Mouse (Mus musculus) embryonic facial prominence, embryonic 14.5 days (tissue): ENCODE results near the gene Pfkfb2. TPM values are rescaled to one million over a fixed set of nuclear protein-coding genes. Genes with fewer than 3 reads are reported as not detected.

Experiments used
- ATAC-seq: fragments of 200-750 bp; cut with Nextera tagmentation; 2 replicates; pipeline ENCODE4 v1.8.0; 2017; ENCODE audit warnings: low read depth, moderate number of reproducible peaks, moderate TSS enrichment
- DNase-seq: peaks from one replicate; pipeline ENCODE4 v3.0.0-alpha.2; 2015; ENCODE audit warnings: low spot score
- H3K27ac ChIP-seq: fragments of 300-500 bp; sonication (generic); replicated peaks from 2 replicates; pipeline ENCODE4 v1.5.1; 2014; ENCODE audit warnings: low read depth, mild to moderate bottlenecking, low read length, moderate library complexity
- H3K27me3 ChIP-seq: fragments of 300-500 bp; sonication (generic); replicated peaks from 2 replicates; pipeline ENCODE4 v1.6.1; 2014; ENCODE audit warnings: low read length; ENCODE audit not compliant: control insufficient read depth, insufficient read depth
- H3K36me3 ChIP-seq: fragments of 300-500 bp; sonication (generic); 2 replicates; pipeline ENCODE4 v1.6.1; 2014; ENCODE audit warnings: low read length, mixed read lengths; ENCODE audit not compliant: control insufficient read depth, insufficient read depth
- H3K4me1 ChIP-seq: fragments of 300-500 bp; sonication (generic); 2 replicates; pipeline ENCODE4 v1.6.1; 2014; ENCODE audit warnings: antibody characterized with exemption, low read length; ENCODE audit not compliant: control insufficient read depth, insufficient read depth
- H3K4me2 ChIP-seq: fragments of 300-500 bp; sonication (generic); 2 replicates; pipeline ENCODE4 v1.6.1; 2014; ENCODE audit warnings: low read depth, mild to moderate bottlenecking, low read length, moderate library complexity, mixed read lengths
- H3K4me3 ChIP-seq: fragments of 300-500 bp; sonication (generic); 2 replicates; pipeline ENCODE4 v1.5.1; 2014; ENCODE audit warnings: low read depth, mild to moderate bottlenecking, low read length
- H3K9ac ChIP-seq: fragments of 300-500 bp; sonication (generic); 2 replicates; pipeline ENCODE4 v1.6.1; 2014; ENCODE audit warnings: low read depth, mild to moderate bottlenecking, low read length, moderate library complexity, mixed read lengths
- H3K9me3 ChIP-seq: fragments of 300-500 bp; sonication (generic); 2 replicates; pipeline ENCODE4 v1.6.1; 2016; ENCODE audit warnings: low read length; ENCODE audit not compliant: control insufficient read depth
- WGBS: fragments of 180-500 bp; shearing (Covaris S2); extraction: QIAGEN DNeasy Blood & Tissue Kit; methylation state at CpG from one replicate; pipeline ENCODE4 v1.1.7; 2014; 5-methylcytosine and 5-hydroxymethylcytosine counted together
- polyA plus RNA-seq: library from polyadenylated mRNA; unstranded; fragments of >200 nt; fragmentation: Nextera tagmentation; extraction: Ambion mirVana; gene quantifications from 2 replicates; pipeline ENCODE4 v1.2.1, GENCODE M21; 2014

Pfkfb2 gene
- polyA plus RNA-seq, 1 experiment from 2014 or later: 8.0 TPM

- H3K4me2 ChIP-seq: peak overlapping the region; percentile 98
- under 1% methylated on average over 42 of the region's 42 CpGs for WGBS
- DNase-seq (peak; percentile 31), ATAC-seq (no peak)
- no peaks in the 10 kb centered on the region for H3K9me3 ChIP-seq
- H3K4me1 ChIP-seq: peaks cover 8% of the 10 kb centered on the region
- no peaks in the 10 kb centered on the region for H3K27me3 ChIP-seq
- H3K9ac ChIP-seq: peak overlapping the region; percentile 98
- peaks cover 6% of the 10 kb centered on the region; the same call in 1 of the 2 replicates for H3K36me3 ChIP-seq
- H3K4me3 ChIP-seq: peak overlapping the region; percentile 97
- peak overlapping the region; percentile 69 for H3K27ac ChIP-seq
Observed at GRCm38 (mm10) chr1:130716513-130717290, 12.4 kb downstream of the Pfkfb2 start.

GRCm38 (mm10) chr1:130716218-130716512, 12.9 kb downstream of the Pfkfb2 start:
- H3K9ac ChIP-seq: peak overlapping the region; percentile 98
- peak overlapping the region; percentile 97 for H3K4me3 ChIP-seq
- no peaks in the 10 kb centered on the region for H3K9me3 ChIP-seq
- 0% methylated on average over 3 of the region's 3 CpGs for WGBS
- peaks cover 8% of the 10 kb centered on the region for H3K36me3 ChIP-seq
- ATAC-seq (peak; percentile 5), DNase-seq (no peak)
- H3K4me2 ChIP-seq: peak overlapping the region; percentile 98
- H3K27me3 ChIP-seq: no peaks in the 10 kb centered on the region
- H3K27ac ChIP-seq: peak overlapping the region; percentile 63; the same call in 1 of the 2 replicates
- H3K4me1 ChIP-seq: peaks cover 8% of the 10 kb centered on the region

GRCm38 (mm10) chr1:130715561-130716217, 13.4 kb downstream of the Pfkfb2 start, which contains the start of gene Gm29427:
Gene Gm29427 (minus strand): TSS chr1:130715799.
- WGBS: under 1% methylated on average over 25 of the region's 38 CpGs
- Histone ChIP-seq H3K9ac (peak within 1 kb of the TSS; percentile 98), H3K4me3 (peak within 1 kb of the TSS; percentile 97), H3K4me2 (peak within 1 kb of the TSS; percentile 98), H3K9me3 (no peaks in the 10 kb centered on the region), H3K27ac (peak within 1 kb of the TSS; percentile 63), H3K27me3 (no peaks in the 10 kb centered on the region), H3K4me1 (peaks cover 8% of the 10 kb centered on the region), H3K36me3 (peaks cover 12% of the 10 kb centered on the region)
- DNase-seq: peak; percentile 96
- peak; percentile 96 for ATAC-seq

- WGBS: 74% methylated on average over 4 of the region's 4 CpGs
- H3K4me2 ChIP-seq: no peak overlapping the region
Observed at GRCm38 (mm10) chr1:130714046-130714445, 15.0 kb downstream of the Pfkfb2 start.

GRCm38 (mm10) chr1:130710283-130711080, 18.6 kb downstream of the Pfkfb2 start:
- Histone ChIP-seq H3K4me2 (no peak overlapping the region), H3K9me3 (no peaks in the 10 kb centered on the region), H3K4me1 (no peaks in the 10 kb centered on the region), H3K27ac (no peak overlapping the region), H3K27me3 (no peaks in the 10 kb centered on the region), H3K36me3 (peaks cover 27% of the 10 kb centered on the region; the same call in 1 of the 2 replicates), H3K4me3 (no peak overlapping the region), H3K9ac (no peak overlapping the region)
- DNase-seq: no peak
- no peak for ATAC-seq
- WGBS: 92% methylated on average over 22 of the region's 22 CpGs

More at GRCm38 (mm10) chr1:130714046-130714445, 15.0 kb downstream of the Pfkfb2 start:
- DNase-seq (no peak), ATAC-seq (no peak)
- H3K9me3 ChIP-seq: no peaks in the 10 kb centered on the region
- H3K27me3 ChIP-seq: no peaks in the 10 kb centered on the region
- H3K4me3 ChIP-seq: no peak overlapping the region
- H3K4me1 ChIP-seq: peaks cover 8% of the 10 kb centered on the region
- H3K9ac ChIP-seq: no peak overlapping the region
- no peak overlapping the region for H3K27ac ChIP-seq
- peaks cover 7% of the 10 kb centered on the region; the same call in 1 of the 2 replicates for H3K36me3 ChIP-seq

GRCm38 (mm10) chr1:130703613-130704012, 25.4 kb downstream of the Pfkfb2 start:
- no peaks in the 10 kb centered on the region for H3K9me3 ChIP-seq
- no peak overlapping the region for H3K4me3 ChIP-seq
- 87% methylated on average over 2 of the region's 2 CpGs for WGBS
- no peak overlapping the region for H3K4me2 ChIP-seq
- no peak overlapping the region for H3K27ac ChIP-seq
- H3K9ac ChIP-seq: no peak overlapping the region
- H3K4me1 ChIP-seq: no peaks in the 10 kb centered on the region
- peaks cover 74% of the 10 kb centered on the region for H3K36me3 ChIP-seq
- DNase-seq: peak; percentile 5
- ATAC-seq: no peak
- no peaks in the 10 kb centered on the region for H3K27me3 ChIP-seq

GRCm38 (mm10) chr1:130701976-130702375, 27.1 kb downstream of the Pfkfb2 start:
- DNase-seq (no peak), ATAC-seq (no peak)
- Histone ChIP-seq H3K27me3 (no peaks in the 10 kb centered on the region), H3K4me2 (no peak overlapping the region), H3K27ac (no peak overlapping the region), H3K36me3 (peaks cover 80% of the 10 kb centered on the region), H3K4me1 (no peaks in the 10 kb centered on the region), H3K9me3 (no peaks in the 10 kb centered on the region), H3K9ac (no peak overlapping the region), H3K4me3 (no peak overlapping the region)
- 92% methylated on average over 11 of the region's 11 CpGs for WGBS

- no peak overlapping the region for H3K4me2 ChIP-seq
- no peak overlapping the region for H3K4me3 ChIP-seq
- H3K9me3 ChIP-seq: no peaks in the 10 kb centered on the region
- 94% methylated on average over 10 of the region's 10 CpGs for WGBS
- no peaks in the 10 kb centered on the region for H3K4me1 ChIP-seq
- no peak overlapping the region for H3K9ac ChIP-seq
- H3K36me3 ChIP-seq: peaks cover 71% of the 10 kb centered on the region
- no peaks in the 10 kb centered on the region for H3K27me3 ChIP-seq
- H3K27ac ChIP-seq: no peak overlapping the region
- ATAC-seq (no peak), DNase-seq (no peak)
Observed at GRCm38 (mm10) chr1:130699937-130700633, 29.0 kb downstream of the Pfkfb2 start.
